Mouse (Mus musculus) C2C12 (cell line): Measurements from ENCODE around the gene L1td1. TPM values are rescaled to one million over a fixed set of nuclear protein-coding genes. Genes with fewer than 3 reads are reported as not detected.

Experiments
- H3K27me3 ChIP-seq: one replicate; pipeline ENCODE4 v1.6.1; 2011; ENCODE audit not compliant: control insufficient read depth, insufficient read depth, insufficient read length
- H3K36me3 ChIP-seq: one replicate; pipeline ENCODE4 v1.6.1; 2011; ENCODE audit not compliant: control insufficient read depth, insufficient read depth
- H3K4me3 ChIP-seq: one replicate; pipeline ENCODE4 v1.5.1; 2011; ENCODE audit warnings: mild to moderate bottlenecking, control low read depth; ENCODE audit not compliant: poor library complexity, insufficient read depth, severe bottlenecking
- H3K79me2 ChIP-seq: one replicate; pipeline ENCODE4 v1.6.1; 2011; ENCODE audit not compliant: control insufficient read depth, insufficient read depth
- H3K79me3 ChIP-seq: one replicate; pipeline ENCODE4 v1.6.1; 2011; ENCODE audit warnings: low read depth, control low read depth
- H3ac ChIP-seq: one replicate; pipeline ENCODE3; 2011; ENCODE audit warnings: low read depth; ENCODE audit not compliant: control insufficient read depth, insufficient read length
- CEBPB ChIP-seq: IDR thresholded peaks from one replicate; pipeline ENCODE4 v1.6.1; 2011; ENCODE audit warnings: low read depth, mild to moderate bottlenecking, control low read depth, moderate library complexity
- CTCF ChIP-seq: IDR thresholded peaks from one replicate; pipeline ENCODE4 v1.5.1; 2011; ENCODE audit not compliant: control insufficient read depth, insufficient read depth, insufficient read length
- FOSL1 ChIP-seq: IDR thresholded peaks from one replicate; pipeline ENCODE4 v1.8.0; 2011; ENCODE audit warnings: mild to moderate bottlenecking, low read length; ENCODE audit not compliant: poor library complexity, insufficient read depth, severe bottlenecking
- MAX ChIP-seq: IDR thresholded peaks from one replicate; pipeline ENCODE4 v1.6.1; 2011; ENCODE audit warnings: mild to moderate bottlenecking, control low read depth
- MYOD1 ChIP-seq: IDR thresholded peaks from one replicate; pipeline ENCODE4 v1.6.1; 2011; ENCODE audit warnings: low read depth; ENCODE audit not compliant: control insufficient read depth, insufficient read length
- MYOG ChIP-seq: IDR thresholded peaks from one replicate; pipeline ENCODE4 v1.6.1; 2011; ENCODE audit not compliant: control insufficient read depth, insufficient read length; ENCODE audit errors: extremely low read depth
- USF1 ChIP-seq: IDR thresholded peaks from one replicate; pipeline ENCODE4 v1.6.1; 2011; ENCODE audit warnings: low read depth, mild to moderate bottlenecking, control low read depth, moderate library complexity
- polyA plus RNA-seq: library from polyadenylated mRNA; unstranded; fragments of >200 nt; fragmentation: generic; extraction: Trizol; gene quantifications from one replicate; pipeline ENCODE4 v1.2.1, GENCODE M21; 2012; ENCODE audit warnings: missing spikeins

The L1td1 gene
- polyA plus RNA-seq, 1 experiment = not detected

GRCm38 (mm10) chr4:98727295-98727958, 893 bp downstream of the L1td1 start:
- Histone ChIP-seq H3K27me3 (no peaks in the 10 kb centered on the region), H3ac (no peak overlapping the region), H3K36me3 (no peaks in the 10 kb centered on the region), H3K79me2 (no peaks in the 10 kb centered on the region), H3K4me3 (no peak overlapping the region), H3K79me3 (no peaks in the 10 kb centered on the region)
- TF ChIP-seq FOSL1 (no peak), CEBPB (no peak), MYOD1 (no peak), USF1 (no peak), CTCF (no peak), MYOG (no peak), MAX (no peak)

GRCm38 (mm10) chr4:98727959-98728347, 1.4 kb downstream of the L1td1 start:
- Histone ChIP-seq H3K27me3 (no peaks in the 10 kb centered on the region), H3K79me2 (no peaks in the 10 kb centered on the region), H3K36me3 (no peaks in the 10 kb centered on the region), H3ac (no peak overlapping the region), H3K79me3 (no peaks in the 10 kb centered on the region), H3K4me3 (no peak overlapping the region)
- TF ChIP-seq USF1 (no peak), MYOG (no peak), MYOD1 (no peak), CEBPB (no peak), FOSL1 (no peak), CTCF (no peak), MAX (no peak)

GRCm38 (mm10) chr4:98728716-98729115, 2.2 kb downstream of the L1td1 start:
- H3K79me2 ChIP-seq = no peaks in the 10 kb centered on the region

DNA sequence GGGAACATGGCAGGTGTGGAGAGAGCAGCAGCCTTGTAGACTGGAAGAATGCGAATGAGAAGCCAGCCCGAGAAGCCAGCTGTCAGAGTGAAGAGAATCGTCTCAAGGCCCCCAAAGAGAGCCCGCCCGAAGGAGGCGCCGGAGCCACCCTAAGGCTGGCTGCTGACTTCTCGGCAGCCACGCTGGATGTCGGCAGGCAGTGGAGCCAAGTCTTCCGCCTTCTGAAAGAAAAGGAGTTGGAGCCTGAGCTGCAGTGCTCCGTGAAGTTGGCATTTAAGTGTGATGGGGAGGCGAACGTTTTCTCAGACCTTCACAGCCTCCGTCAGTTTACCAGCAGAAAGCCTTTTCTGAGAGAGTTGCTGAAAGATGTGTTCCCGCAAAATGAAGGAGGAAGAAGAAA, 7.1 kb downstream of the L1td1 start:
- Histone ChIP-seq H3K36me3 (no peaks in the 10 kb centered on the region), H3ac (no peak overlapping the region), H3K79me3 (no peaks in the 10 kb centered on the region), H3K27me3 (no peaks in the 10 kb centered on the region), H3K79me2 (no peaks in the 10 kb centered on the region), H3K4me3 (no peak overlapping the region)
- TF ChIP-seq MYOG = no peak
- TF ChIP-seq USF1 = no peak
- TF ChIP-seq CTCF = no peak
- no peak for TF ChIP-seq CEBPB
- TF ChIP-seq MAX = no peak
- no peak for TF ChIP-seq FOSL1
- TF ChIP-seq MYOD1 = no peak

More at GRCm38 (mm10) chr4:98728716-98729115, 2.2 kb downstream of the L1td1 start:
- H3K79me3 ChIP-seq = no peaks in the 10 kb centered on the region
- no peak overlapping the region for H3K4me3 ChIP-seq
- no peak overlapping the region for H3ac ChIP-seq
- no peaks in the 10 kb centered on the region for H3K36me3 ChIP-seq
- no peaks in the 10 kb centered on the region for H3K27me3 ChIP-seq
- TF ChIP-seq MYOG (no peak), CTCF (no peak), FOSL1 (no peak), CEBPB (no peak), USF1 (no peak)

DNA sequence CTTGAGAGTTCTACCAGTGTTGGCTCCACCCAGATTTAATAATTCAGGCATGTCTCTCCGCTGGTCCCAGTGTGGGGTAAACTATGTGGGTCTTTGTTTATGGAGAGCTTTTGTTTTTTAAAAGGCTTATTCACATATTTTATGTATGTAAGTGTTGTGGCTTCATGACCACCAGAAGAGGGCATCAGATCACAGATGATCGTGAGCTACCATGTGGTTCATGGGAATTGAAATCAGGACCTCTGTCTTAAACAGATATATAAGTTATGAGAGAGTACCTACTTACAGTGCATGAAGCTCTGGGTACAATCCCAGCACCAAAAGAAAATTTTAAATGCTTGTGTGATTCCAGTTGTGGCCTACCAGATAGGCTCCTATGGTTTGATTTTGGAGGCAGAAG, 13.2 kb downstream of the L1td1 start:
- H3K79me3 ChIP-seq = no peaks in the 10 kb centered on the region
- no peak overlapping the region for H3K4me3 ChIP-seq
- no peaks in the 10 kb centered on the region for H3K27me3 ChIP-seq
- H3ac ChIP-seq = no peak overlapping the region
- no peaks in the 10 kb centered on the region for H3K79me2 ChIP-seq
- no peaks in the 10 kb centered on the region for H3K36me3 ChIP-seq
- no peak for TF ChIP-seq FOSL1
- no peak for TF ChIP-seq MYOD1
- no peak for TF ChIP-seq CTCF
- no peak for TF ChIP-seq USF1
- TF ChIP-seq MYOG = no peak
- no peak for TF ChIP-seq MAX
- no peak for TF ChIP-seq CEBPB
